Comparison of ENCODE assay signal across 12 mouse cellular contexts in the genomic region with DNA sequence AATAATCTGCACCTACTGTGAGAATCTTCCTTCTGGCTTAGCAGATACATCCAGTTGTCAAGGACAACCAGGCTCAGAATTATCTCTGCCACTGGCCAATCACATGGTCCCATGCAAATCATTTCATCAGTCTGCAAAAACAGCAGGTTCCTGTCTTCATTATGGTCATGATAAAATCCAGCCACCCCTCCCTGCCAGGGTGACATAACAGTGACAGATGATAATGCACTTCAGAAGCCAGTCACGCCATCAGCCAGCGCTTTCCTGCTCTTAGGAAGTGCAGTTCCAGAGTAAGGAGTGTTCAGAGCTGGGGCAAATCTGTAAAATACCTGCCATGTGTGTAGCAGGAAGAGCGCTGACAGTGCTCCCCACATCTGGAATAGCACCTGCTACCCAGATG.
A peak's percentile ranks its signal among the peaks of the same experiment; 100 is the strongest.
DNase-seq lines count a peak whose midpoint lies in the region; ATAC-seq and TF ChIP-seq lines count a peak whose summit lies in the region.
"Had no signal": no experiment of that assay in that cellular context is flagged by ENCODE, and none has a peak within 500 bp of the region (broad histone marks: within the 10 kb centered on the region; RNA-seq: fewer than 3 reads in every experiment).

No protein-coding gene starts in this region.

- H3K4me1 ChIP-seq in liver, postnatal 0 days (ENCODE audit: insufficient read depth), result peaks cover 30% of the 10 kb centered on the region
- peaks cover 2% of the 10 kb centered on the region; the same call in 1 of the 2 replicates for H3K4me1 ChIP-seq in forebrain, embryonic 14.5 days (ENCODE audit: control insufficient read depth, insufficient read depth, low read length)
- H3K4me1 ChIP-seq in liver, embryonic 14.5 days (replicated peaks; ENCODE audit: control insufficient read depth in 2 of 2, insufficient read depth in 2 of 2, low read length in 1 of 2), result peaks cover 13 to 23% of the 10 kb centered on the region in 2 experiments

- peak; percentile 33 for DNase-seq in adrenal gland, adult 2 months
- no peak for DNase-seq in adrenal gland, adult 8-10 months
- DNase-seq in liver, result peak; percentile 66
- no peak for DNase-seq in liver, postnatal 0 days
- DNase-seq in forebrain, embryonic 14.5 days (ENCODE audit: low spot score), result peak; percentile 30
- DNase-seq in liver, embryonic 14.5 days (ENCODE audit: low read depth in 3 of 3, low spot score in 3 of 3), result peak; percentile 52 to 64 (median 59)
- no peak for DNase-seq in neural tube, embryonic 10.5 days (ENCODE audit: extremely low spot score, low spot score)
- no peak for DNase-seq in layer of hippocampus, adult 11-12 months (ENCODE audit: low spot score)
- DNase-seq: cerebellum, postnatal 25 days; kidney, adult 8-10 months had no signal

- no peaks in the 10 kb centered on the region; the same call in 1 of the 2 replicates for H3K9me3 ChIP-seq in liver, postnatal 0 days (ENCODE audit: low read length)
- H3K9me3 ChIP-seq in forebrain, embryonic 14.5 days (replicated peaks; ENCODE audit: control insufficient read depth, low read length), result peaks cover 7% of the 10 kb centered on the region; the same call in 1 of the 2 replicates
- H3K9me3 ChIP-seq in liver, embryonic 14.5 days (ENCODE audit: control insufficient read depth, low read length), result no peaks in the 10 kb centered on the region

- WGBS in liver, postnatal 0 days (ENCODE audit: insufficient replicate concordance), result 64% methylated on average over 3 of the region's 3 CpGs
- WGBS in forebrain, embryonic 14.5 days, result 81% methylated on average over 3 of the region's 3 CpGs
- WGBS in liver, embryonic 14.5 days (ENCODE audit: insufficient replicate concordance), result 32% methylated on average over 3 of the region's 3 CpGs

- no peaks in the 10 kb centered on the region for H3K27me3 ChIP-seq in liver, postnatal 0 days (ENCODE audit: insufficient read depth, low read length)
- no peaks in the 10 kb centered on the region for H3K27me3 ChIP-seq in forebrain, embryonic 14.5 days (replicated peaks; ENCODE audit: control insufficient read depth, insufficient read depth, low read length)
- H3K27me3 ChIP-seq in liver, embryonic 14.5 days (ENCODE audit: control insufficient read depth, insufficient read depth, low read length), result no peaks in the 10 kb centered on the region
- H3K27me3 ChIP-seq: limb, embryonic 13.5 days had no signal

- H3K4me3 ChIP-seq in liver, postnatal 0 days (ENCODE audit: low read depth, low read length), result no peak overlapping the region
- H3K4me3 ChIP-seq in forebrain, embryonic 14.5 days (ENCODE audit: low read depth, low read length), result no peak overlapping the region
- H3K4me3 ChIP-seq in liver, embryonic 14.5 days (ENCODE audit: insufficient read depth in 1 of 2, low read depth in 2 of 2, low read length in 2 of 2), result no peak overlapping the region
- H3K4me3 ChIP-seq: erythroblast, embryonic 14.5 days; limb, embryonic 13.5 days had no signal

- no peak for TF ChIP-seq CTCF in liver, postnatal 0 days (IDR thresholded peaks at IDR 0.05; ENCODE audit: low read depth)
- TF ChIP-seq CTCF in liver, embryonic 14.5 days (IDR thresholded peaks at IDR 0.05; ENCODE audit: low read depth), result no peak

- no peak overlapping the region for H3K4me2 ChIP-seq in liver, postnatal 0 days (ENCODE audit: low read depth, low read length)
- no peak overlapping the region for H3K4me2 ChIP-seq in forebrain, embryonic 14.5 days (ENCODE audit: low read length)
- H3K4me2 ChIP-seq in liver, embryonic 14.5 days (ENCODE audit: low read depth), result no peak overlapping the region
- H3K4me2 ChIP-seq: limb, embryonic 13.5 days had no signal

- no peak overlapping the region for H3K27ac ChIP-seq in liver, postnatal 0 days (ENCODE audit: low read depth)
- no peak overlapping the region for H3K27ac ChIP-seq in forebrain, embryonic 14.5 days (ENCODE audit: low read depth, low read length)
- no peak overlapping the region for H3K27ac ChIP-seq in liver, embryonic 14.5 days
- H3K27ac ChIP-seq: limb, embryonic 13.5 days had no signal

- no peak for ATAC-seq in liver, postnatal 0 days
- no peak for ATAC-seq in forebrain, embryonic 14.5 days
- ATAC-seq in liver, embryonic 14.5 days (ENCODE audit: insufficient read depth), result peak; percentile 62

- H3K9ac ChIP-seq in liver, postnatal 0 days (replicated peaks), result no peak overlapping the region
- H3K9ac ChIP-seq in forebrain, embryonic 14.5 days (ENCODE audit: low read length), result no peak overlapping the region
- H3K9ac ChIP-seq in liver, embryonic 14.5 days (replicated peaks), result no peak overlapping the region
- H3K9ac ChIP-seq: limb, embryonic 13.5 days had no signal

- TF ChIP-seq EP300 in liver, postnatal 0 days (IDR thresholded peaks at IDR 0.05; ENCODE audit: low read depth), result no peak
- peak; percentile 55; the same call in 1 of the 2 replicates for TF ChIP-seq EP300 in liver, embryonic 14.5 days (IDR thresholded peaks at IDR 0.05; ENCODE audit: low read depth)

- H3K36me3 ChIP-seq in liver, postnatal 0 days (replicated peaks; ENCODE audit: insufficient read depth, low read length), result peaks cover 37% of the 10 kb centered on the region
- peaks cover 14% of the 10 kb centered on the region for H3K36me3 ChIP-seq in forebrain, embryonic 14.5 days (ENCODE audit: control insufficient read depth, insufficient read depth, low read length)
- peaks cover 42% of the 10 kb centered on the region for H3K36me3 ChIP-seq in liver, embryonic 14.5 days (replicated peaks; ENCODE audit: control insufficient read depth, insufficient read depth, low read depth)

Comparison
In these comparisons a context has a peak if more than half of its experiments do, and no peak if none do; other contexts are left out.
1. DNase-seq: peak in adrenal gland, adult 2 months (single experiment), liver (single experiment), forebrain, embryonic 14.5 days (single experiment) and liver, embryonic 14.5 days (3 of 3); none in adrenal gland, adult 8-10 months (single experiment), liver, postnatal 0 days (single experiment), neural tube, embryonic 10.5 days (single experiment) and layer of hippocampus, adult 11-12 months (single experiment).